Mouse (Mus musculus) limb, embryonic 10.5 days (tissue): Measurements from ENCODE around the gene Adar. TPM values are rescaled to one million over a fixed set of nuclear protein-coding genes. Genes with fewer than 3 reads are reported as not detected.

Experiments used
- DNase-seq: peaks from one replicate; pipeline ENCODE4 v3.0.0-alpha.2; 2017; ENCODE audit warnings: low spot score
- H3K27ac ChIP-seq: fragments of 300-500 bp; sonication (generic); 2 replicates; pipeline ENCODE4 v1.5.1; 2016; ENCODE audit warnings: mild to moderate bottlenecking
- H3K27me3 ChIP-seq: fragments of 300-500 bp; sonication (generic); 2 replicates; pipeline ENCODE4 v1.6.1; 2016; ENCODE audit warnings: low read depth, mild to moderate bottlenecking; ENCODE audit not compliant: poor library complexity, severe bottlenecking
- H3K36me3 ChIP-seq: fragments of 300-500 bp; sonication (generic); 2 replicates; pipeline ENCODE4 v1.6.1; 2016; ENCODE audit warnings: mild to moderate bottlenecking, moderate library complexity
- H3K4me1 ChIP-seq: fragments of 300-500 bp; sonication (generic); 2 replicates; pipeline ENCODE4 v1.6.1; 2016
- H3K4me3 ChIP-seq: fragments of 300-500 bp; sonication (generic); 2 replicates; pipeline ENCODE4 v1.5.1; 2016; ENCODE audit warnings: mild to moderate bottlenecking, moderate library complexity
- H3K9me3 ChIP-seq: fragments of 300-500 bp; sonication (generic); replicated peaks from 2 replicates; pipeline ENCODE4 v1.6.1; 2016; ENCODE audit warnings: mild to moderate bottlenecking
- WGBS: fragments of 180-500 bp; shearing (Covaris S2); methylation state at CpG from one replicate; pipeline ENCODE4 v1.1.7; 2016; 5-methylcytosine and 5-hydroxymethylcytosine counted together
- polyA plus RNA-seq: library from polyadenylated mRNA; unstranded; fragments of >200 nt; fragmentation: Nextera tagmentation; extraction: Ambion mirVana; gene quantifications from 2 replicates; pipeline ENCODE4 v1.2.1, GENCODE M21; 2016

The Adar gene
- polyA plus RNA-seq, 1 experiment from 2014 or later = 17.5 TPM

DNA sequence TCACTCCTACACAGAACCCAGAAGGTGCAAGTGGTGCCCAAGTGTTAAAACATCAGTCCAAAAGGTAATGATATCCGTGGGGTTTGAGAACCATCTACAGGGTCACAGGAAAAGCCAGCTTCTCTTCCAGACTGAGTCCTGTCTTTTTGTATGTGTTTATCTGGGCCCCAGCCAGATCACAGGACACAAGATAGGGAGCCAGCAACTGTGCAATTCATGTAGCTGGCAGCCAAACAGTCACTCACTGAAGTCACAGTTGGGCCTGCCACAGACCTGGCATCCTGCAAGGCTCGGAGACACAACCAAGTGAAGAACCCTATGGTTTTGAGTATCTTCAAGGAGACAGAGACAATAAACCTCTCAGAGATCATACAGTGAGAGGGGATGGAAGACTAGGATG lies 43.0 kb downstream of the Adar start:
- Histone ChIP-seq H3K4me3 (no peak overlapping the region), H3K4me1 (peaks cover 18% of the 10 kb centered on the region), H3K36me3 (peaks cover 2% of the 10 kb centered on the region; the same call in 1 of the 2 replicates), H3K27ac (no peak overlapping the region), H3K9me3 (no peaks in the 10 kb centered on the region), H3K27me3 (0 out of 2 replicates have a peak, but pooled peaks cover under 1% of the 10 kb centered on the region)
- 82% methylated on average over 2 of the region's 2 CpGs for WGBS
- no peak for DNase-seq

DNA sequence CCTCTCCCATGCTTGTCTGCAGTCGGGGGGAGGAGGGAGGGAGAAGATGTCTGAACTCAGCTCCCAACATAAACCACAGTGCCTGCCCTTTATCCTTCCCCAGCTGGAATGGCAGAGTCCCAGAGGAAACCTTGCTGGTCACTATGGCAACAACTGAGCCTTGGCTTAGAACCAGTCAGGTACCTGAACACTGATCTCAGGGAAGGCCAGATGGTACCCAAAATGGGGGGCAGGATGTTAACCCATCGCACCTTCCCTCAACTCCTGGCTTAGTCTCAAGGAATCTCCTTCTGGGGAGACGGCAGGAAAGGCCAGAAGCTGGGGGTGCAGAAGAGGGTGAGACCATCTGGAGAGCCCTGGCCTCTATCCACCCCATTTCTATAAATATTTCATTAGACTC lies 45.0 kb downstream of the Adar start:
- WGBS = 87% methylated on average over 2 of the region's 3 CpGs
- Histone ChIP-seq H3K4me1 (peaks cover 30% of the 10 kb centered on the region), H3K27me3 (peaks cover 19% of the 10 kb centered on the region), H3K27ac (no peak overlapping the region), H3K9me3 (no peaks in the 10 kb centered on the region), H3K36me3 (no peaks in the 10 kb centered on the region), H3K4me3 (no peak overlapping the region)
- DNase-seq = no peak

GRCm38 (mm10) chr3:89764119-89764724 lies 49.4 kb downstream of the Adar start, which contains the start of gene Chrnb2:
Gene Chrnb2 (minus strand): TSS chr3:89764632.
- Histone ChIP-seq H3K4me3 (peak within 1 kb of the TSS; percentile 30), H3K9me3 (no peaks in the 10 kb centered on the region), H3K4me1 (peaks cover 17% of the 10 kb centered on the region), H3K27ac (no peak within 1 kb of the TSS), H3K27me3 (peaks cover 29% of the 10 kb centered on the region), H3K36me3 (no peaks in the 10 kb centered on the region)
- DNase-seq = peak; percentile 93
- WGBS = under 1% methylated on average over 36 of the region's 36 CpGs

DNA sequence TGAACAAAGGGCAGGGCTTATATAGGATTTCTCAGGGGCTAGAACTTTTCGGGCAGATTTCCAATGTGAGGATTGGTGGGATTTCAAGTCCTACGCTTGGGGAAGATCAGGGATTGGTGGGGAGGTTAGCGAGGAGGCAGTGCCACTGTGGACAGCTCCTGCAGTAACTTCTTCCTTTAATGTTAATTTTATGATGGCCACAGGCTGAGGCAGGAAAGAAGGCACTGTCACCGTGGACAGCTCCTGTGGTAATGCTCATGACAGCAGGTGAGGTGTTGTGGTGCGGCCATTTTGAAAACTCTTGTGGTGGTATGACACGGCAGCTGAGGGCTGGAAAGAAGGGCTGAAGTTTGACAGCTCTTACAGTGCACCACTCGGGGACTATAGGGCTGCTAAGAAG lies 54.8 kb downstream of the Adar start:
- Histone ChIP-seq H3K4me3 (no peak overlapping the region), H3K4me1 (peaks cover 24% of the 10 kb centered on the region), H3K27me3 (peaks cover 12% of the 10 kb centered on the region), H3K9me3 (no peaks in the 10 kb centered on the region), H3K36me3 (no peaks in the 10 kb centered on the region), H3K27ac (no peak overlapping the region)
- WGBS = 70% methylated on average over 7 of the region's 7 CpGs
- DNase-seq = no peak

DNA sequence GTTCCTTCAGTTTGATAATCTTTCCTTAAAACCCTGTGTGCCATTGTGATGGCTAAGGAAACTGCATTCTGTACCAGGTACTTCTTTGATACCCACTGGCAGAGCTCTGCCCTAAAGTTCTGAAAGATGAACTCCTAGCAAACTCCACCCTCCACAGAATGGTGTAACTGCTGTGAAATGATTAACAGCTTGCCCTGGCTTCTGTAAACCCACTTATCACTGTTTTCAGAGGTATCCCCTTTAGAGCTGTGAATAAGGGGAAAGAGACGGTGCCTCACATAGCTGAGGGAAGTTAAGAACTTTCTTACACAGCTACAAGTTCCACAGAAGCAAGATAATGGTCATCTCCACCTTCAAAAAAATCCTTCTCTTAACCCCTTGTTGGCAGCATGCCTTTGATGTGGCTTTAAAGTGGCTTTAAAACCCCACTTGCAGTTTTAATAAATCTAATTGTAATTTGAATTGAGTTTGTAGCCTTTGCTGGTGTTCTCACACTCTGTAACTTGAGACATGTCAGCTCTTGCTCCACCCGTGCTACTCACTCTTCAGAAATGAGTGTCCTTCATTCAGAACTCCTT lies 55.7 kb downstream of the Adar start:
- H3K9me3 ChIP-seq = no peaks in the 10 kb centered on the region
- peaks cover 2% of the 10 kb centered on the region; the same call in 1 of the 2 replicates for H3K27me3 ChIP-seq
- peaks cover 6% of the 10 kb centered on the region for H3K36me3 ChIP-seq
- H3K27ac ChIP-seq = no peak overlapping the region
- WGBS = 47% methylated on average over 2 of the region's 2 CpGs
- no peak for DNase-seq
- peaks cover 32% of the 10 kb centered on the region for H3K4me1 ChIP-seq
- no peak overlapping the region for H3K4me3 ChIP-seq

DNA sequence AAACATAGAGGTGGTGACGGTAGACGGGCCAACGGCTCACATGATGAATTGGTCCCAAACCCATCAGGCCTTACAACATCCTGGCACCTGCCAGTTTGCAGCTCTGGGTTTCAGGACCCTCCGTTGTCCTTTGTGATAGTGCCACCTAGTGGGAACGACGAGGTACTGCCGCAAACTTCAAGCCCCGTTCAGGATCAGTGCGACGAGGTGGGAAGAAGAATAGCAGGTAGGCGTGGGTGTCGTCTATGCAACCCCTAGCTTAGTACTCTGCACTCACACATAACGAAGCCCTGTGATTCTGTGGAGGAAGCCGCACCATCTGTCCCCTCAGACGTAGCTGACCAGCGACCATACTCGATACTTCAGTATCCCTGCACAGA lies 57.8 kb downstream of the Adar start:
- H3K4me1 ChIP-seq = peaks cover 38% of the 10 kb centered on the region
- peak; percentile 86 for DNase-seq
- peak overlapping the region; percentile 89 for H3K4me3 ChIP-seq
- peaks cover 26% of the 10 kb centered on the region for H3K36me3 ChIP-seq
- WGBS = 1% methylated on average over 17 of the region's 17 CpGs
- H3K27me3 ChIP-seq = no peaks in the 10 kb centered on the region
- H3K9me3 ChIP-seq = no peaks in the 10 kb centered on the region
- peak overlapping the region; percentile 99 for H3K27ac ChIP-seq

DNA sequence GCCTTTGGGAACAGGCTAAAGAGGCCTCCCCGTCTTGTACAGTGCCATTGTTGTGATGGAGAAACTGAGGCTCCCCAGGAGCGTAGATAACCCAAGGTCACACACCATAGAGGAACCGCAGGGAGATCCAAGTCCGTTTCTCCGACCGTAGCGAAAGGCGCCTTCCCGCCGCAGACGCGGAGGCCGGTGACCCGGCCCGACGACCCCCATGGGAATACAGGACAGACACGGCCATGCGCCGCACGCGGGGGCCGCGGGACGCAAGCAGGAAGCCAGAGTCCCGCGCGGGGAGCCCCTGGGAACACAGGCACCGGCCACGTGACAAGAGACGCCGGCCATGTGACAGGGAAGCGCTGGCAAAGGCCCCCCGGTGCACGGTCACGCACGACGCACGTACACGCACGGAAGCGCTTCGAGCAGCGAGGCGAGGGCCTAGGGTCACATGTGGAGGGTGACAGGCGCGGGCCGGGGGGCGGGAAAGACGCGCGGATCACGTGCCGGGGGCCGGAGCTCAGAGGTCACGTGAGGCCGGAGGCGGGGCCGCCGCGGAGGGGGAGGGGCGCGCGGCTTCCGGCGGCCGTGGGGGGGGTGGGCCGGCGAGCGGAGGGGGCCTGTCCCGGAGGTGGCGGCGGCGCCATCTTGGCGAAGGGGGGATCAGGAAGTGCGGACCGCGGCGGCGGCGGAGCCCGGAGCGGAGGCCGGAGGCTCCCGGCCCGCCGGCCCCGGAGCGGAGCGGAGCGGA lies 58.3 kb downstream of the Adar start, which contains the start of gene Ube2q1:
TSS of gene Ube2q1 (plus strand) at position 649 of the 742 bp plus-strand sequence.
- Histone ChIP-seq H3K4me3 (peak within 1 kb of the TSS; percentile 89), H3K9me3 (no peaks in the 10 kb centered on the region), H3K27ac (peak within 1 kb of the TSS; percentile 99), H3K27me3 (no peaks in the 10 kb centered on the region), H3K4me1 (peaks cover 38% of the 10 kb centered on the region), H3K36me3 (peaks cover 32% of the 10 kb centered on the region)
- DNase-seq = peak; percentile 97
- under 1% methylated on average over 82 of the region's 90 CpGs for WGBS

GRCm38 (mm10) chr3:89773740-89774211 lies 59.0 kb downstream of the Adar start:
- Histone ChIP-seq H3K27ac (peak overlapping the region; percentile 99), H3K36me3 (peaks cover 38% of the 10 kb centered on the region), H3K9me3 (no peaks in the 10 kb centered on the region), H3K4me3 (peak overlapping the region; percentile 89), H3K27me3 (no peaks in the 10 kb centered on the region), H3K4me1 (peaks cover 38% of the 10 kb centered on the region)
- under 1% methylated on average over 37 of the region's 37 CpGs for WGBS
- DNase-seq = peak; percentile 66

GRCm38 (mm10) chr3:89774236-89774960 lies 59.6 kb downstream of the Adar start:
- Histone ChIP-seq H3K9me3 (no peaks in the 10 kb centered on the region), H3K4me3 (peak overlapping the region; percentile 89), H3K27me3 (no peaks in the 10 kb centered on the region), H3K27ac (peak overlapping the region; percentile 99), H3K36me3 (peaks cover 44% of the 10 kb centered on the region), H3K4me1 (peaks cover 38% of the 10 kb centered on the region)
- WGBS = 55% methylated on average over 15 of the region's 15 CpGs
- no peak for DNase-seq

DNA sequence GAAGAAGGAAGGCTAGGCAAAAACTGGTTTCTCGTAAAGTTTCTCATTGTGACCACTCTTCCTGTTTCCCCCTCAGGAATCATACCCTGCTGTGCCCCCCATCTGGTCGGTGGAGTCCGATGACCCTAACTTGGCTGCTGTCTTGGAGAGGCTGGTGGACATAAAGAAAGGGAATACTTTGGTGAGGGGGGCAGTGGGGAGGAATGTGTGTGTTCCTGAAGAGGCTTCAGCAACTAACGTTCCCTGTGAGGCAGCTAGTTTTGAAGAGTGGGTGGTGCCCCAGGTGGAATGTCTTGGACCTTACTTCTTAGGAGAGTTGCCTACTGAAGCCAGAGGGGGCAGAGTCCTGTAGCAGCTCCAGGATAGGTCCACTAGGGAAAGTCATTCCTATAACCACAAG lies 61.2 kb downstream of the Adar start:
- WGBS = 89% methylated on average over 4 of the region's 4 CpGs
- H3K27ac ChIP-seq = no peak overlapping the region
- peaks cover 38% of the 10 kb centered on the region for H3K4me1 ChIP-seq
- no peak overlapping the region for H3K4me3 ChIP-seq
- H3K9me3 ChIP-seq = no peaks in the 10 kb centered on the region
- no peak for DNase-seq
- peaks cover 61% of the 10 kb centered on the region for H3K36me3 ChIP-seq
- H3K27me3 ChIP-seq = no peaks in the 10 kb centered on the region

GRCm38 (mm10) chr3:89780102-89780501 lies 65.3 kb downstream of the Adar start:
- H3K27me3 ChIP-seq = no peaks in the 10 kb centered on the region
- H3K4me3 ChIP-seq = no peak overlapping the region
- H3K4me1 ChIP-seq = peaks cover 14% of the 10 kb centered on the region
- peaks cover 88% of the 10 kb centered on the region for H3K36me3 ChIP-seq
- 88% methylated on average over 4 of the region's 4 CpGs for WGBS
- no peak overlapping the region for H3K27ac ChIP-seq
- DNase-seq = no peak
- H3K9me3 ChIP-seq = no peaks in the 10 kb centered on the region

- Histone ChIP-seq H3K9me3 (no peaks in the 10 kb centered on the region), H3K27ac (no peak overlapping the region), H3K4me1 (peaks cover 10% of the 10 kb centered on the region), H3K27me3 (no peaks in the 10 kb centered on the region), H3K36me3 (peaks cover 73% of the 10 kb centered on the region), H3K4me3 (no peak overlapping the region)
- WGBS = 89% methylated on average over 5 of the region's 5 CpGs
- no peak for DNase-seq
Measured at GRCm38 (mm10) chr3:89781640-89782039, 66.8 kb downstream of the Adar start.
